Mouse (Mus musculus): Measurements from ENCODE around the gene Cotl1. TPM values are rescaled to one million over a fixed set of nuclear protein-coding genes. Genes with fewer than 3 reads are reported as not detected.
"Not testable (repeated sequence)": the region's sequence is repeated elsewhere in the genome, so short reads cannot be mapped to it uniquely, and the experiment has no call there.

Gene Cotl1
- polyA plus RNA-seq, 1 experiment from 2014 or later = 219 TPM

DNA sequence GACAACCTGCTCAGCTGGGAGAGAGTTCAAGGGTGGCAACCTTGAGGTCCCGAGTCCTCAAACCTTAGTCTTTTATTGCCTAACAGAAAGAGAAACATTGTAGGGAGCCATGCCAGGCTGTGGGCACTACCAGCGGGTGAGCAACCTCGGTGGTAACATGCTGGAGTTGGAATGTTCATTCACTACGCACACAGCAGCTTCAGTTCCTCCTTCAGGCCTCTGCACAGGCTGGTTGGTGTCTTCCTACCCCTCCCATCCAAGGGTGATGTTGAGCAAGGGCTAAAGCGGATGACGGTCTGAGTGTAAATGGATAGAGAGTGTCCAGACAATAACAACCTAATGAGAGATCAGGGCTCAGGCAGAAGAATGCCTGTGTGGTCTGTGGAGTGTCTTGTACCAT is 17.4 kb upstream of the Cotl1 start:
- H3K27me3 ChIP-seq (replicated peaks) = no peaks in the 10 kb centered on the region
- H3K4me1 ChIP-seq = peaks cover 6% of the 10 kb centered on the region; the same call in 1 of the 2 replicates
- H3K9ac ChIP-seq = no peak overlapping the region
- no peaks in the 10 kb centered on the region for H3K36me3 ChIP-seq
- no peak for ATAC-seq (ENCODE audit: low FRiP score, low read depth)
- no peak overlapping the region for H3K27ac ChIP-seq
- no peak overlapping the region for H3K4me3 ChIP-seq
- H3K9me3 ChIP-seq = no peaks in the 10 kb centered on the region
- no peak overlapping the region for H3K4me2 ChIP-seq (replicated peaks)
- 76% methylated on average over 6 of the region's 6 CpGs for WGBS

DNA sequence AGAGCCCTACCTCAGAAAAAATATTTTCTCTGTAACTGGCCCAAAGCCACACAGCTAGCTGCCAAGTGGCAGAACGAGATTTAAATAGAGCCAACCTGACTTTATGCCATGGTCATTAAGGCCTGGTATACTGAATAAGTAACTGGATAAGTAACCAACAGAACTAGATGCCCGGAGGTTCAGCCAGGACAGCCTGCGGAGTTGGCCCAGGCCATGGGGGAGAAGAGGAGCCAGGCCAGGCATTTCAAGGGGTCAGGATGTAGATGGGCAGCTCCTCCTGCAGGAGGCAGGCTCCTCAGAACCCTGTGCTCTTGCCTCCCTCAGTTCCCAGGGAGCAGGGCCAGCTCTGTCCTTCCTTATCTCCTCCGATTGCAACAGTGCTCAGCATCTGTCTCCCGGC is 15.3 kb upstream of the Cotl1 start:
- H3K4me2 ChIP-seq (replicated peaks) = no peak overlapping the region
- no peak for ATAC-seq (ENCODE audit: low FRiP score, low read depth)
- 88% methylated on average over 5 of the region's 5 CpGs for WGBS
- H3K4me3 ChIP-seq = no peak overlapping the region
- no peaks in the 10 kb centered on the region for H3K4me1 ChIP-seq
- no peaks in the 10 kb centered on the region for H3K9me3 ChIP-seq
- H3K27ac ChIP-seq = no peak overlapping the region
- no peak overlapping the region for H3K9ac ChIP-seq
- H3K36me3 ChIP-seq = no peaks in the 10 kb centered on the region
- H3K27me3 ChIP-seq (replicated peaks) = no peaks in the 10 kb centered on the region

GRCm38 (mm10) chr8:119854035-119854434 is 13.7 kb upstream of the Cotl1 start:
- no peaks in the 10 kb centered on the region for H3K4me1 ChIP-seq
- WGBS = 20% methylated on average over 5 of the region's 5 CpGs
- H3K9ac ChIP-seq = no peak overlapping the region
- H3K4me3 ChIP-seq = no peak overlapping the region
- H3K9me3 ChIP-seq = peaks cover 4% of the 10 kb centered on the region; the same call in 1 of the 2 replicates
- ATAC-seq (ENCODE audit: low FRiP score, low read depth) = no peak
- H3K36me3 ChIP-seq = no peaks in the 10 kb centered on the region
- H3K27ac ChIP-seq = no peak overlapping the region
- H3K27me3 ChIP-seq (replicated peaks) = no peaks in the 10 kb centered on the region
- no peak overlapping the region for H3K4me2 ChIP-seq (replicated peaks)

GRCm38 (mm10) chr8:119853521-119853920 is 13.2 kb upstream of the Cotl1 start:
- Histone ChIP-seq H3K27ac (no peak overlapping the region), H3K4me3 (no peak overlapping the region), H3K27me3 (replicated peaks) (no peaks in the 10 kb centered on the region), H3K9ac (no peak overlapping the region), H3K4me2 (replicated peaks) (no peak overlapping the region), H3K4me1 (no peaks in the 10 kb centered on the region), H3K36me3 (no peaks in the 10 kb centered on the region), H3K9me3 (peaks cover 5% of the 10 kb centered on the region; the same call in 1 of the 2 replicates)
- WGBS = 74% methylated on average over 8 of the region's 8 CpGs
- no peak for ATAC-seq (ENCODE audit: low FRiP score, low read depth)

DNA sequence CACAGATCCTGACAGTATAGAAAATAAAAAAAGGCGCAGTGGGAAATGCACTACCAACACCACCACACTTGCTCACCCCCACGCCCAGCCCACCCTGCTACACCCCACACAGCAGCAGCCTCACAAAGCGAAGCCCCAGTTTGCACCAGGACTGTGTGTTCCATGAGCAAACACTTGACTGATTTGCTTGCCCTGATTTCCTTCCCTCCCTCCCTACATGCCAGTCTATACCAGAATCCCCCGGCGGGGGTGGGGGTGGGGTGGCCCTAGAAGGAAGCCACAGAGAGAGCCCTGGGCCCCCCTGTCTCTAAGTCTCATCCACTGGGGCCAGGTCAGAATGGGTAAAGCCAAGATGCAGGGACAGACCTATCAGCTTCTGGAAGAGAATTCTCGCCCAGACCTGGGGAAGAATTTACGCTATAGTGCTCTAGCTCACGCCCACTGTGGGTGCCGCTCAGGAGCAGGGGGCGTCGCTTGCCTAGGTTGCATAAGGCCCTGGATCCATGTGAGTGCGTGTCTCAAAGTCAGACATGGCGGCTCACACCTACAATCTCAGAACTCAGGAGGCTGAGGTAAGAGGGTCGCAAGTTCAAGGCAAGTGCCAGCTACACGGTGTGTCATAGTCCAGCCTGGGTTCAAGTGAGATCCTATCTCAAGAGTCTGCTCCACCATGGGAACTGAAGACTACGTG is 7.0 kb upstream of the Cotl1 start:
- H3K27me3 ChIP-seq (replicated peaks) = no peaks in the 10 kb centered on the region
- H3K4me3 ChIP-seq = no peak overlapping the region
- H3K27ac ChIP-seq = no peak overlapping the region
- peaks cover 5% of the 10 kb centered on the region; the same call in 1 of the 2 replicates for H3K9me3 ChIP-seq
- H3K4me1 ChIP-seq = no peaks in the 10 kb centered on the region
- no peak for ATAC-seq (ENCODE audit: low FRiP score, low read depth)
- H3K4me2 ChIP-seq (replicated peaks) = no peak overlapping the region
- no peaks in the 10 kb centered on the region for H3K36me3 ChIP-seq
- WGBS = 90% methylated on average over 16 of the region's 16 CpGs
- H3K9ac ChIP-seq = no peak overlapping the region

- H3K9me3 ChIP-seq; ATAC-seq (ENCODE audit: low FRiP score, low read depth); H3K27me3 ChIP-seq (replicated peaks); H3K4me2 ChIP-seq (replicated peaks); H3K4me3 ChIP-seq; H3K27ac ChIP-seq; H3K9ac ChIP-seq; H3K36me3 ChIP-seq; H3K4me1 ChIP-seq: not testable (repeated sequence)
- 82% methylated on average over 7 of the region's 7 CpGs for WGBS
These were observed 5.4 kb upstream of the Cotl1 start for GRCm38 (mm10) chr8:119845741-119846140.

- 51% methylated on average over 8 of the region's 8 CpGs for WGBS
- Histone ChIP-seq H3K4me3 (no peak overlapping the region), H3K4me1 (peaks cover 10% of the 10 kb centered on the region), H3K9me3 (peaks cover 5% of the 10 kb centered on the region; the same call in 1 of the 2 replicates), H3K36me3 (no peaks in the 10 kb centered on the region), H3K27ac (no peak overlapping the region), H3K27me3 (replicated peaks) (no peaks in the 10 kb centered on the region), H3K4me2 (replicated peaks) (no peak overlapping the region), H3K9ac (no peak overlapping the region)
- no peak for ATAC-seq (ENCODE audit: low FRiP score, low read depth)
These were observed 4.2 kb upstream of the Cotl1 start for GRCm38 (mm10) chr8:119844577-119844976.

DNA sequence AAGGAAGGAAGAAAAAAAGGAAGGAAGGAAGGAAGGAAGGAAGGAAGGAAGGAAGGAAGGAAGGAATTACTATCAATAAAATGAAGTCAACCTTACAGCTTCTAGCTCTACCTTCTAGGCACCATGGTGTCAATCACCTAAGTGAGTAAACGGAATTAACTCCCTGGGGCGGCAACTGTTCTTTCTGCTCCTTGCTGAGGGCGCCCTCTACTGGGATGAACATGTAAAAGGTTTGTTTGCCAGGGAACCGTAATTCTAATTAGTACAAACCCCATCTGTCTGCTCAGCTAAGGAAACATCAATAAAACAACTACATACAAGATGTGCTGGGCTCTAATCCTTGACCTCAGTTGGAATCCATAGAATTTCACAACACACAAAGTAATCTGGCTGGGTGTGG is 3.1 kb upstream of the Cotl1 start:
- peaks cover 22% of the 10 kb centered on the region for H3K4me1 ChIP-seq
- no peak overlapping the region for H3K4me2 ChIP-seq (replicated peaks)
- no peaks in the 10 kb centered on the region for H3K27me3 ChIP-seq (replicated peaks)
- no peak overlapping the region for H3K4me3 ChIP-seq
- no peaks in the 10 kb centered on the region for H3K36me3 ChIP-seq
- no peaks in the 10 kb centered on the region for H3K9me3 ChIP-seq
- no peak overlapping the region for H3K9ac ChIP-seq
- no peak overlapping the region for H3K27ac ChIP-seq
- no peak for ATAC-seq (ENCODE audit: low FRiP score, low read depth)
- 0% methylated on average over 4 of the region's 4 CpGs for WGBS

GRCm38 (mm10) chr8:119840905-119841411 is 614 bp upstream of the Cotl1 start:
- Histone ChIP-seq H3K27me3 (replicated peaks) (no peaks in the 10 kb centered on the region), H3K4me3 (peak overlapping the region; percentile 67), H3K4me2 (replicated peaks) (peak overlapping the region; percentile 87), H3K9me3 (no peaks in the 10 kb centered on the region), H3K36me3 (no peaks in the 10 kb centered on the region), H3K4me1 (peaks cover 46% of the 10 kb centered on the region), H3K27ac (peak overlapping the region; percentile 72; the same call in 1 of the 2 replicates), H3K9ac (peak overlapping the region; percentile 53; the same call in 1 of the 2 replicates)
- WGBS = 11% methylated on average over 8 of the region's 8 CpGs
- peak; percentile 27; the same call in 1 of the 2 replicates for ATAC-seq (ENCODE audit: low FRiP score, low read depth)

GRCm38 (mm10) chr8:119839419-119840021 is 824 bp downstream of the Cotl1 start:
- Histone ChIP-seq H3K9ac (peak overlapping the region; percentile 77), H3K9me3 (no peaks in the 10 kb centered on the region)
- 13% methylated on average over 14 of the region's 14 CpGs for WGBS

GRCm38 (mm10) chr8:119838983-119839340 is 1.4 kb downstream of the Cotl1 start:
- ATAC-seq (ENCODE audit: low FRiP score, low read depth) = no peak
- Histone ChIP-seq H3K4me2 (replicated peaks) (peak overlapping the region; percentile 87), H3K4me1 (peaks cover 55% of the 10 kb centered on the region), H3K27ac (no peak overlapping the region), H3K9me3 (no peaks in the 10 kb centered on the region), H3K9ac (peak overlapping the region; percentile 77), H3K4me3 (peak overlapping the region; percentile 67), H3K36me3 (no peaks in the 10 kb centered on the region), H3K27me3 (replicated peaks) (no peaks in the 10 kb centered on the region)
- WGBS = 53% methylated on average over 4 of the region's 4 CpGs

More at GRCm38 (mm10) chr8:119839419-119840021, 824 bp downstream of the Cotl1 start:
- Histone ChIP-seq H3K27ac (no peak overlapping the region), H3K27me3 (replicated peaks) (no peaks in the 10 kb centered on the region), H3K4me1 (peaks cover 55% of the 10 kb centered on the region), H3K4me3 (peak overlapping the region; percentile 67), H3K4me2 (replicated peaks) (peak overlapping the region; percentile 87), H3K36me3 (no peaks in the 10 kb centered on the region)
- peak; percentile 42; the same call in 1 of the 2 replicates for ATAC-seq (ENCODE audit: low FRiP score, low read depth)

- H3K9ac ChIP-seq = peak overlapping the region; percentile 77
- H3K27me3 ChIP-seq (replicated peaks) = no peaks in the 10 kb centered on the region
- peaks cover 61% of the 10 kb centered on the region for H3K4me1 ChIP-seq
- H3K9me3 ChIP-seq = no peaks in the 10 kb centered on the region
- no peaks in the 10 kb centered on the region for H3K36me3 ChIP-seq
- ATAC-seq (ENCODE audit: low FRiP score, low read depth) = no peak
- H3K27ac ChIP-seq = peak overlapping the region; percentile 3; the same call in 1 of the 2 replicates
- WGBS = 59% methylated on average over 19 of the region's 19 CpGs
- peak overlapping the region; percentile 87 for H3K4me2 ChIP-seq (replicated peaks)
- H3K4me3 ChIP-seq = peak overlapping the region; percentile 67
These were observed 2.0 kb downstream of the Cotl1 start for GRCm38 (mm10) chr8:119838100-119838982.

Measured in neural tube, embryonic 12.5 days (tissue).